Mouse (Mus musculus): ENCODE measurements at regions not wholly inside any gene's neighbourhood (a gene's known extent, or its start where the extent isn't known, plus 50 kb on each side); places are given as distances from the start of the nearest gene placed in this dataset.
A peak's percentile ranks its signal among the peaks of the same experiment; 100 is the strongest.

- H3K36me3 ChIP-seq: no peaks in the 10 kb centered on the region
- no peaks in the 10 kb centered on the region for H3K27me3 ChIP-seq
- ATAC-seq (replicated peaks): peak; percentile 58; the same call in 1 of the 2 replicates
- no peaks in the 10 kb centered on the region for H3K4me1 ChIP-seq
- H3K9me3 ChIP-seq: no peaks in the 10 kb centered on the region
- no peak overlapping the region for H3K9ac ChIP-seq (replicated peaks)
- H3K27ac ChIP-seq (replicated peaks): no peak overlapping the region
- 62% methylated on average over 10 of the region's 10 CpGs for WGBS
- no peak overlapping the region for H3K4me3 ChIP-seq
- H3K4me2 ChIP-seq (replicated peaks): no peak overlapping the region
Measured at GRCm38 (mm10) chr11:31615107-31615811, 56.4 kb downstream of the Bod1 start.

GRCm38 (mm10) chr11:31614394-31614713 lies 57.3 kb downstream of the Bod1 start:
- ATAC-seq (replicated peaks): no peak
- Histone ChIP-seq H3K4me1 (no peaks in the 10 kb centered on the region), H3K4me2 (replicated peaks) (no peak overlapping the region), H3K9ac (replicated peaks) (no peak overlapping the region), H3K27me3 (no peaks in the 10 kb centered on the region), H3K9me3 (no peaks in the 10 kb centered on the region), H3K4me3 (no peak overlapping the region), H3K36me3 (no peaks in the 10 kb centered on the region), H3K27ac (replicated peaks) (no peak overlapping the region)
- WGBS: 86% methylated on average over 7 of the region's 7 CpGs

DNA sequence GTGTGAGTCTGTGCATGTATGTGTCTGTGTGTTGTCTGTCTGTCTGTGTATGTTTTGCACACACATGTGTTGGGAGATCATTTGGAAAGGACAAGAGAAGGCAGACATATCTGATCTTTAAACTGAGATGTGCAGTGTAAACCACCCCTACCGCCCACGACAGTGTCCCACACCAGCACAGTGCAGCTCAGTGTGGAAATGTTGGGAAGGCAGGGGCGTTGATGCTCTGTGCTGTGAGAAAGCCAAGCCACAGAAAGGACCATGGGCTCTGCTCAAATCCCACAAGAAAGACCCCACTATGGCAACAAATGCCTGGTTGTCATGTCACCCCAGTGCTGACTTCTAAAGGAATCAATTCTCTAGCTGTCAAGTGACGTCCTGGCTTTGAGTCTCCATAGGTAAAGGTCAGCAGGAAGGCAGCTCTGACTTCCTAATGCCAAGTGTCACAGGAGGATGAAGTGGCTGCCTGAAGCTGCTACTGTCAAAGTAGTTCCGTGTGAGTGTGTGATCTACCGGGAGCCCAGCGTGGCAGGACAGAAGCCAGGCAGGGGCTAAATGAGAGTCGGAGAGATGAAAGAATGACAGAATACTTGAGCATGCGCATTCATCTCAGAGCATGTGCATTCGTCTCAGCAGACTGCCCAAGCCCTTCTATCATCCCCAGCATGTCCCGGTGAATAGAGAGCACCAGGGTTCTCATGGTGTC lies 57.8 kb downstream of the Bod1 start:
- H3K27me3 ChIP-seq: no peaks in the 10 kb centered on the region
- H3K4me1 ChIP-seq: no peaks in the 10 kb centered on the region
- no peak overlapping the region for H3K9ac ChIP-seq (replicated peaks)
- no peaks in the 10 kb centered on the region for H3K36me3 ChIP-seq
- 71% methylated on average over 11 of the region's 11 CpGs for WGBS
- H3K4me3 ChIP-seq: no peak overlapping the region
- H3K27ac ChIP-seq (replicated peaks): no peak overlapping the region
- 0 out of 2 replicates have a peak, but pooled peaks have one; percentile 32 for ATAC-seq (replicated peaks)
- H3K4me2 ChIP-seq (replicated peaks): no peak overlapping the region
- no peaks in the 10 kb centered on the region for H3K9me3 ChIP-seq

GRCm38 (mm10) chr11:31608458-31608857 lies 63.2 kb downstream of the Bod1 start:
- WGBS: 87% methylated on average over 4 of the region's 4 CpGs
- H3K27ac ChIP-seq (replicated peaks): no peak overlapping the region
- no peak overlapping the region for H3K9ac ChIP-seq (replicated peaks)
- H3K4me1 ChIP-seq: 0 out of 2 replicates have a peak, but pooled peaks cover 2% of the 10 kb centered on the region
- no peak overlapping the region for H3K4me2 ChIP-seq (replicated peaks)
- H3K9me3 ChIP-seq: no peaks in the 10 kb centered on the region
- H3K27me3 ChIP-seq: no peaks in the 10 kb centered on the region
- ATAC-seq (replicated peaks): no peak
- no peaks in the 10 kb centered on the region for H3K36me3 ChIP-seq
- no peak overlapping the region for H3K4me3 ChIP-seq

- Histone ChIP-seq H3K9ac (replicated peaks) (no peak overlapping the region), H3K36me3 (no peaks in the 10 kb centered on the region), H3K4me1 (0 out of 2 replicates have a peak, but pooled peaks cover 2% of the 10 kb centered on the region), H3K9me3 (no peaks in the 10 kb centered on the region), H3K4me3 (no peak overlapping the region), H3K27me3 (no peaks in the 10 kb centered on the region), H3K4me2 (replicated peaks) (no peak overlapping the region), H3K27ac (replicated peaks) (no peak overlapping the region)
- 86% methylated on average over 7 of the region's 7 CpGs for WGBS
- no peak for ATAC-seq (replicated peaks)
Measured at GRCm38 (mm10) chr11:31601499-31601898, 70.2 kb downstream of the Bod1 start.

GRCm38 (mm10) chr11:31593604-31594003 lies 78.1 kb downstream of the Bod1 start:
- Histone ChIP-seq H3K4me3 (no peak overlapping the region), H3K36me3 (no peaks in the 10 kb centered on the region), H3K4me2 (replicated peaks) (no peak overlapping the region), H3K27ac (replicated peaks) (no peak overlapping the region), H3K9me3 (no peaks in the 10 kb centered on the region), H3K9ac (replicated peaks) (no peak overlapping the region), H3K4me1 (no peaks in the 10 kb centered on the region), H3K27me3 (no peaks in the 10 kb centered on the region)
- no peak for ATAC-seq (replicated peaks)
- WGBS: 94% methylated on average over 2 of the region's 2 CpGs

DNA sequence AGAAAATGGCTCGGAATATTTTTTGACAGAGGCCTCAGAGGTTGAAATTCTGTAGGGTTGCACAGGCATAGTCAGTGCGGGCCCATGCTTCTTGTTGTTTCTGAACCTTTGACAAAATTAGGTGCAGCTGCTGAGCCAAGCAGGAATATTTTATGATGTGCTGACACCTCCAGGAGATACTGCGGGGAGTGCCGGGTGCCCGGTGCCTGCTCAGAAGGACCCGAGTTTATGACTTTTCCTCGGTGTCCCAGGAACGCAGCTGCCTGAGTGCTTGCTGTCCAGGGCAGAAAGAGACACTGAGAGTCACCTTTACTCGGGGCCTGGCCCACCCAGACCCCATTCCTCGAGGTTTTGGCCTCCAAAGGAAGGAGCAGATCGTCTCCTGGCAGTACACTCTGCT lies 79.6 kb downstream of the Bod1 start:
- H3K4me3 ChIP-seq: no peak overlapping the region
- no peaks in the 10 kb centered on the region for H3K27me3 ChIP-seq
- no peak overlapping the region for H3K4me2 ChIP-seq (replicated peaks)
- H3K9ac ChIP-seq (replicated peaks): no peak overlapping the region
- no peaks in the 10 kb centered on the region for H3K4me1 ChIP-seq
- no peak for ATAC-seq (replicated peaks)
- WGBS: 85% methylated on average over 11 of the region's 11 CpGs
- H3K9me3 ChIP-seq: no peaks in the 10 kb centered on the region
- H3K27ac ChIP-seq (replicated peaks): no peak overlapping the region
- no peaks in the 10 kb centered on the region for H3K36me3 ChIP-seq

DNA sequence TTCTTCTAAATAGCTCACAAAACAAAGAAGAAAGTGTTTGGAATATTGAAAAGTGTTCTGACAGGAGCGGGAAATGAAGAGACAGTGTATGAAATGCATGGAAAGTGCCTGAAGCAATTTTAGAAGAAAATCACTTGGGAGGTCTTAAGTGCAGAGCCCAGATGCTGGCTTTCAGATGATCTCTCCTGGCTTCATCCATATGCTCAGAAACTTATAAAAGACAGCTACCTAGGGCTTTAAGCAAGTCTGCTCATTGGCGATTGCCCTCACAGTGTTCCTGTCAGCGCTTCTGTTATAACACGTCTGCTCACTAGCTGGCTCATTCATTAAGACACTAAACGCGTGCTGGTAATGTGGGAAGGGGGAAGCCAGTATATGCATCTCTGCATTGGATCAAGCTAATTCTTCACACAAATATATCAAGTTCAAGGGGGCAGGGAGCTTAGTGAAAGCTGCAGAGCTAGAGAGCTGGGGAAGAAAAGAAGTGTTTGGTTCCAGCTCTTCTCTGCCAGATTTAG lies 80.6 kb downstream of the Bod1 start:
- Histone ChIP-seq H3K4me2 (replicated peaks) (no peak overlapping the region), H3K9ac (replicated peaks) (no peak overlapping the region), H3K4me3 (no peak overlapping the region), H3K9me3 (no peaks in the 10 kb centered on the region), H3K27me3 (no peaks in the 10 kb centered on the region), H3K4me1 (no peaks in the 10 kb centered on the region), H3K36me3 (no peaks in the 10 kb centered on the region), H3K27ac (replicated peaks) (no peak overlapping the region)
- WGBS: 62% methylated on average over 6 of the region's 6 CpGs
- no peak for ATAC-seq (replicated peaks)

DNA sequence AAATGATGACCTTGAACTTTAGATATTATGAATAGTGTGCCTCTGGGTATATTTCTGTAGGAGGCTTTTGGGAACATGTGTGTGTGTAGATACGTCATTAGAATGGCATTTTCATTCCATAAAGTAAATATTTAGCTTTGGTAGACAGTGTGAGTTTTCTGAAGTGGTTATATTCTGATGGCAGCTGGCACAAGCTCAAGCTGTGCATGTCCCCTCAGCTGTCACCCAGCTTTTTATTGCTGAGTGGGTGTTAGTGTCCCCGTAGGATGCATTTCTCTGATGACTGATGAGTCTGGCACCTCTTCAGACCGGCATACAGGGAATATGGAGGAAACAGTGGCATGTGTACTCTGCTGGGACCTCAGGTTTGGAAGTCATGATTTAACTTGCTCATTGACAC lies 96.7 kb downstream of the Bod1 start:
- Histone ChIP-seq H3K9me3 (no peaks in the 10 kb centered on the region), H3K27ac (replicated peaks) (no peak overlapping the region), H3K4me3 (no peak overlapping the region), H3K4me1 (no peaks in the 10 kb centered on the region), H3K27me3 (no peaks in the 10 kb centered on the region), H3K4me2 (replicated peaks) (no peak overlapping the region), H3K9ac (replicated peaks) (no peak overlapping the region), H3K36me3 (no peaks in the 10 kb centered on the region)
- ATAC-seq (replicated peaks): no peak
- 75% methylated on average over 3 of the region's 3 CpGs for WGBS

DNA sequence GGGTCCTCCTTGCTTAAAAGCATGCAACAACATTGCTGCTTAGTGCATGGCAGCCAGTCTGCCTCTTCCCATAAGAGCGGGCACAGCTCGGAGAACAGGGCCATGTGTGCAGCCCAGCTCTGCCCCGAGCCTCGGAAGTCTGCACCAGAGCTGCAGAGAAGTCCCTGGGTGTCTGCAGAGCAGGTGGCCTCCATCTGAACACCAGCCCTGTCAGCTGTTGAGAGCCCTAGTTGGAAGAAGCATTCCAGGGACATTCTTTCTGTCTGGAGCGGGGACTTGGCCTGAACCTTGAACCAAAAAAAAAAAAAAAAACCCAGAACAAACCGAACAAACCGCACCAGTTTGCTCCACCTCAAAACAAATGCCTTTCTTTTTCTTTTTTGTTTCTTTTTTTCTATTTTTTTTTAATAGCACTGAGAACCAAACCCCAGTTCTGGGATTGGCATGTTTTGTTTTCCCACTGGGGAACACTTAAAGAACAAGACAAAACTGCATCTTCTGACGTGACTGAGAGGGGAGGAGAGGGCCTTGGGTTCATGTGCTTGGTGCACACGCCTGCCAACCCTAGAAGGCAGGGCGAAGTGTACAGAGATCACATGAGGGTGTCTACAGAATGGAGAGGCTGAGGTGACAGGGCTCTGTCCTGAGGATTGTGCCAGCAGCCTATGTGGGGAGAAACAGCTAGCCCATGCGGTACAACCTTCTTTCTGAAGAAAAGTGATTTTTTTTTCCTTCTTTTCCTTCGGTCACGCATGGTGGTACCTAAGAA lies 106.8 kb downstream of the Bod1 start:
- no peaks in the 10 kb centered on the region for H3K4me1 ChIP-seq
- no peaks in the 10 kb centered on the region for H3K9me3 ChIP-seq
- no peak overlapping the region for H3K27ac ChIP-seq (replicated peaks)
- H3K9ac ChIP-seq (replicated peaks): no peak overlapping the region
- WGBS: 86% methylated on average over 13 of the region's 13 CpGs
- no peak for ATAC-seq (replicated peaks)
- no peak overlapping the region for H3K4me3 ChIP-seq
- H3K27me3 ChIP-seq: no peaks in the 10 kb centered on the region
- H3K36me3 ChIP-seq: no peaks in the 10 kb centered on the region
- no peak overlapping the region for H3K4me2 ChIP-seq (replicated peaks)

DNA sequence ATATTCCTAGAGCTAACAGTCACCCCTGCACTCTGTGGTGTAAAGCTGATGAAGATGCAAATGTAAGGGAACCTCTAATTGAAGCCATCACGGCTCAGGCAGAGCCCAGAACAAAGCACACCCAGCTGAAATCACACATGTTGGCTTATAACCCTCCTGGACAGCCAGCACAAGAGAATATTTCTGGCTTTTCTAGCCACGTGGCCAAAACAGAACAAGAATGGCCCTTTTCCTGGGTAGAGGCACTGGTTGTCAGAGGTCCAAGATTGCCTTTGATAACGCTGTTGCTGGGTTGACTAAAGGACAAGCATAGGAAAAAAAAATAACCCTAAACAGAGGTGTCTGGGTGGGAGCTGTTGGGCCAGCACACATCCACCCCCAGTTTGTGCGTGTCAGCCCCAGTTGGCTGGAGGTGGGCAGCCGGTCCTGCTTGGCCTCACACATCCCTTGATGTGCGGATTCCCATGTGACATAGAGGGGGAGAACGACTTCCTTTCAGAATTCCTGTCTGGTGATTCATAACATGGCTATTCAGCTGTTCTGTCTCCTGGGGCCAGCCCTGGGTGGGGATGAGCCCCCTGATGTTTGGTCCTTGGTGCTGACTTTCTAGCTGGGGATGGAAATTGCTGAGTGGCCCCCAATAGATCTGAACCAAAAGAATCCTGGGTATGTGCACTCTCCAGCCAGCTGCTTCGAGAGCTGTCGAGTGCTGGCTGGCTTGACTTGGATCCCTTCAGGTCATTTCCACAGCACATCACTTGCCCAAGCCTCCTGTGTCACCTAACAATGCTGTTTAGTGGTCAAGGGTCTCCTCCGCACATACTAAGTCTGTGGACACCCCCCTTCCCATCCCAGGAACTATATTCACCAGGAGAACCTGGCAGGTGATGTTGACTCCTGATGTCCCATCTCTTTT lies 107.6 kb downstream of the Bod1 start:
- no peaks in the 10 kb centered on the region for H3K36me3 ChIP-seq
- 74% methylated on average over 10 of the region's 10 CpGs for WGBS
- no peak overlapping the region for H3K4me3 ChIP-seq
- no peak overlapping the region for H3K9ac ChIP-seq (replicated peaks)
- no peak overlapping the region for H3K4me2 ChIP-seq (replicated peaks)
- H3K27me3 ChIP-seq: no peaks in the 10 kb centered on the region
- ATAC-seq (replicated peaks): no peak
- no peak overlapping the region for H3K27ac ChIP-seq (replicated peaks)
- no peaks in the 10 kb centered on the region for H3K4me1 ChIP-seq
- no peaks in the 10 kb centered on the region for H3K9me3 ChIP-seq
